Mouse (Mus musculus): Measurements from ENCODE around the gene Esrra.

GRCm38 (mm10) chr19:6912205-6912970 lies 9.2 kb downstream of the Esrra start:
- TF ChIP-seq CTCF (IDR thresholded peaks at IDR 0.05; ENCODE audit: extremely low read depth, insufficient read depth, low read length) (no peak), POLR2A (IDR thresholded peaks at IDR 0.05; ENCODE audit: extremely low read depth, insufficient read depth, low read length) (no peak)
